Mouse (Mus musculus) embryonic facial prominence, embryonic 11.5 days (tissue): ENCODE results near the gene Tmc3. TPM values are rescaled to one million over a fixed set of nuclear protein-coding genes. Genes with fewer than 3 reads are reported as not detected.

Source experiments
- ATAC-seq: fragments of 200-750 bp; cut with Nextera tagmentation; replicated peaks from 2 replicates; pipeline ENCODE4 v1.8.0; 2017; ENCODE audit warnings: low read depth; ENCODE audit not compliant: insufficient number of reproducible peaks, low FRiP score, low TSS enrichment
- DNase-seq: peaks from one replicate; pipeline ENCODE4 v3.0.0-alpha.2; 2015; ENCODE audit warnings: low spot score
- H3K27ac ChIP-seq: fragments of 300-500 bp; sonication (generic); replicated peaks from 2 replicates; pipeline ENCODE4 v1.5.1; 2014; ENCODE audit warnings: mild to moderate bottlenecking, low read depth, low read length, control low read depth
- H3K27me3 ChIP-seq: fragments of 300-500 bp; sonication (generic); 2 replicates; pipeline ENCODE4 v1.6.1; 2014; ENCODE audit warnings: mild to moderate bottlenecking, low read length, moderate library complexity, mixed read lengths; ENCODE audit not compliant: control insufficient read depth, insufficient read depth
- H3K36me3 ChIP-seq: fragments of 300-500 bp; sonication (generic); replicated peaks from 2 replicates; pipeline ENCODE4 v1.6.1; 2014; ENCODE audit warnings: low read depth, mild to moderate bottlenecking, low read length, moderate library complexity, mixed read lengths; ENCODE audit not compliant: control insufficient read depth, insufficient read depth
- H3K4me1 ChIP-seq: fragments of 300-500 bp; sonication (generic); 2 replicates; pipeline ENCODE4 v1.6.1; 2014; ENCODE audit warnings: low read length, mixed read lengths; ENCODE audit not compliant: control insufficient read depth, insufficient read depth
- H3K4me2 ChIP-seq: fragments of 300-500 bp; sonication (generic); 2 replicates; pipeline ENCODE4 v1.6.1; 2014; ENCODE audit warnings: low read depth, mild to moderate bottlenecking, control low read depth, low read length, moderate library complexity
- H3K4me3 ChIP-seq: fragments of 300-500 bp; sonication (generic); 2 replicates; pipeline ENCODE4 v1.5.1; 2014; ENCODE audit warnings: low read depth, low read length, control low read depth
- H3K9ac ChIP-seq: fragments of 300-500 bp; sonication (generic); replicated peaks from 2 replicates; pipeline ENCODE4 v1.6.1; 2014; ENCODE audit warnings: mild to moderate bottlenecking, control low read depth, low read length
- H3K9me3 ChIP-seq: fragments of 300-500 bp; sonication (generic); replicated peaks from 2 replicates; pipeline ENCODE4 v1.6.1; 2016; ENCODE audit warnings: mild to moderate bottlenecking, low read length, inconsistent platforms, mixed read lengths; ENCODE audit not compliant: control insufficient read depth
- WGBS: fragments of 180-500 bp; shearing (Covaris S2); extraction: QIAGEN DNeasy Blood & Tissue Kit; methylation state at CpG from one replicate; pipeline ENCODE4 v1.1.7; 2014; 5-methylcytosine and 5-hydroxymethylcytosine counted together
- polyA plus RNA-seq: library from polyadenylated mRNA; unstranded; fragments of >200 nt; fragmentation: Nextera tagmentation; extraction: Ambion mirVana; gene quantifications from 2 replicates; pipeline ENCODE4 v1.2.1, GENCODE M21; 2014

The Tmc3 gene
- polyA plus RNA-seq, 1 experiment from 2014 or later = 1.1 TPM

DNA sequence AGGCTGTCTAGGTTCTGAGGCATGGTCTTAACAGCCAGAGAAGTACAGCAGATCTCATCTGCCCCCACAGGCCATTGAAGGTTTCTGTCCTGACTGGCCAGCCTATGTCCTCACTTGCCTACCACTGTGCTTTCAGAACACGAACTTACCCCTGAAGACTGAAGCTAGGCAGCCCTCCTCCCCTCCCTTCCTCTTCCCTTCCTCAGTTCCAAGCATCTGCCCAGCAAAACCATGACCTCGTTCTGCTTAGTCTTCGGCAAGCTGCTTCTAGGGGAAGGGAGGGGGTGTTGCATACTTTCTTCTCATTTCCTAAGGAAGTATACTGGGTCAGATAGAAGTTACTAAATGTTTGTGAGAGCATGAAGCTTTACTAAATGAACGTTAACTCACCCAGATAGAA lies 13.7 kb upstream of the Tmc3 start:
- H3K9ac ChIP-seq = no peak overlapping the region
- no peak overlapping the region for H3K27ac ChIP-seq
- no peak overlapping the region for H3K4me3 ChIP-seq
- DNase-seq (no peak), ATAC-seq (no peak)
- WGBS = 54% methylated on average over 4 of the region's 4 CpGs
- H3K36me3 ChIP-seq = no peaks in the 10 kb centered on the region
- H3K27me3 ChIP-seq = no peaks in the 10 kb centered on the region
- H3K4me1 ChIP-seq = no peaks in the 10 kb centered on the region
- no peak overlapping the region for H3K4me2 ChIP-seq
- H3K9me3 ChIP-seq = no peaks in the 10 kb centered on the region

DNA sequence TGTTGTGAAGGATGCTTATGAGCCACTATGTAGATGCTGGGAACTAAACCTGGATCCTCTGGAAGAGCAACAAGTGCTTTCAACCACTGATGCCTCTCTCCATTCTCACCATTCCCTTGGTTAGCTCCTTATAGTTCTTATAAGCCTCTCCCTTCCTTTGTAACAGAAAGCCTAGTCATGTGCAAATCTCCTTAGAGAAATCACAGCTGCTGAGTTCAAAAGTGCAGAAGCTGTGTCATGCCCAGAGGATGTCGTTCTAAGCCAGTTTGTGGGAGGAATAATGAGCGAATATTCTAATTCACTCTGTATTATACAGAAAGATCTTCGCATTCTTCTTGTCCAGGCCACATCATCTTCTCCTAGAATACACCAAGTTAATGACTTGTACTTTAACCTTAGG lies 12.8 kb upstream of the Tmc3 start:
- 66% methylated on average over 3 of the region's 3 CpGs for WGBS
- DNase-seq = peak; percentile 10
- Histone ChIP-seq H3K9me3 (no peaks in the 10 kb centered on the region), H3K36me3 (no peaks in the 10 kb centered on the region), H3K9ac (no peak overlapping the region), H3K4me1 (no peaks in the 10 kb centered on the region), H3K4me2 (no peak overlapping the region), H3K27me3 (no peaks in the 10 kb centered on the region), H3K27ac (no peak overlapping the region), H3K4me3 (no peak overlapping the region)
- no peak for ATAC-seq

DNA sequence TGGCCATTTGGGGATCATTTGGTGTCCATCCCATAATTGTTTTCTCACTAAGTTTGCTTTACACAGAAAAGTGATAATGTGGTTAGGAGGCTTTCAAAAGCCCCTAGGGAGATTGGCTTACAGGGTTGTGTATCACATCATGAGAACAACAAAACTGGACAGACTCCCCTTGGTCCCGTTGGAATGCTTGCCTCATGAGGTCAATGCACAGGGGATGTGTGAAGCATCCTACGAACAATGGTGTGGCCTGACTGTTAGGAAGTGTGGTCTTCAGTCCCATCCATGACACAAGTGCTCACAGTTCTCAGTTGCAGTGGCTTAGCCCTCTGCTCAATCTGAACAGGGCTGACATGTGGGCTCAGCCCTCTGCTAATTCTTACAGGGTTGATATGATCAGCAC lies 12.3 kb upstream of the Tmc3 start:
- Histone ChIP-seq H3K4me3 (no peak overlapping the region), H3K27me3 (no peaks in the 10 kb centered on the region), H3K4me2 (no peak overlapping the region), H3K9me3 (no peaks in the 10 kb centered on the region), H3K27ac (no peak overlapping the region), H3K4me1 (no peaks in the 10 kb centered on the region), H3K9ac (no peak overlapping the region), H3K36me3 (no peaks in the 10 kb centered on the region)
- ATAC-seq = no peak
- 77% methylated on average over 2 of the region's 2 CpGs for WGBS
- DNase-seq = no peak

DNA sequence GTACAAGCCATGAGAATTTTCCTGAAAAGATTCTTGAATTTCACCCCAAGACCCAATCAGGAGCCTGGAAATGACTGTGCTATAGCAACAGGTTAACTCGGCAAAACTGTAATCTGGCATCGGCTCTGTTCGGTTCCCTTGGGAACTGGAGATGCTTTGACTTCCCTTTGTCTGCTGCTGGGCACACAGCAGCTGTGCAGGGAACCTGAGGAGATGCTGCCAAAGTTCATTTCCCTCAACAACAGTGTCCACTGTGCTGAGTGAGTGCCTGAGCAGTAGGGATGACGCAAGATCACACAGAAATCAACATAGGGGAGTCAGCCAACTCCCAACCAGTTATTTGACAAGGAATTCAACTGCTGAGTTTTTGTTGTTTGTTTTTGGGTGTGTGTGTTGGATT lies 3.8 kb upstream of the Tmc3 start:
- H3K27me3 ChIP-seq = no peaks in the 10 kb centered on the region
- DNase-seq = peak; percentile 50
- no peak for ATAC-seq
- no peak overlapping the region for H3K27ac ChIP-seq
- no peaks in the 10 kb centered on the region for H3K36me3 ChIP-seq
- WGBS = 43% methylated on average over 4 of the region's 4 CpGs
- no peak overlapping the region for H3K4me2 ChIP-seq
- no peaks in the 10 kb centered on the region for H3K4me1 ChIP-seq
- no peaks in the 10 kb centered on the region for H3K9me3 ChIP-seq
- H3K4me3 ChIP-seq = no peak overlapping the region
- H3K9ac ChIP-seq = no peak overlapping the region

DNA sequence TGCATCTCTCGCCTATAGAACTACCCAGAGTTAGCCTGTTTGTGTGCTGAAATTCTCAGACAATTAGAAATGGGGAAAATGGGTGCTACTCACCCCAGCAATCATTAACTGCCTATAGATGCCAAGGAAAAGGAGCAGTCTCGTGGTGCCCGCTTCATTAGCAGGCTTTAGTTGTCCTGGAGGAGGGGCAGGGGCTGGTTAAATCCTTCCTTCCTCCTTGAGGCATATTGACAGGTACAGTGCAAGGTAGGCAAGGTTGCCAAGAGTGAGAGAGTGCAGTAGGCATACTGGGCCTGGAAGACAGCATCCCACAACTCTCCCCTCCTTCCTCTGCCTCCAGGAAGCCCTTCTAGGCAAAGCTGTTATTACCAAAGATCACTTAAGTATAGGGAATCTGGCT lies 9.3 kb downstream of the Tmc3 start:
- Histone ChIP-seq H3K36me3 (no peaks in the 10 kb centered on the region), H3K27me3 (no peaks in the 10 kb centered on the region), H3K4me2 (no peak overlapping the region), H3K4me1 (no peaks in the 10 kb centered on the region), H3K9ac (no peak overlapping the region), H3K27ac (no peak overlapping the region), H3K4me3 (no peak overlapping the region), H3K9me3 (no peaks in the 10 kb centered on the region)
- DNase-seq (no peak), ATAC-seq (no peak)
- 82% methylated on average over 3 of the region's 3 CpGs for WGBS

DNA sequence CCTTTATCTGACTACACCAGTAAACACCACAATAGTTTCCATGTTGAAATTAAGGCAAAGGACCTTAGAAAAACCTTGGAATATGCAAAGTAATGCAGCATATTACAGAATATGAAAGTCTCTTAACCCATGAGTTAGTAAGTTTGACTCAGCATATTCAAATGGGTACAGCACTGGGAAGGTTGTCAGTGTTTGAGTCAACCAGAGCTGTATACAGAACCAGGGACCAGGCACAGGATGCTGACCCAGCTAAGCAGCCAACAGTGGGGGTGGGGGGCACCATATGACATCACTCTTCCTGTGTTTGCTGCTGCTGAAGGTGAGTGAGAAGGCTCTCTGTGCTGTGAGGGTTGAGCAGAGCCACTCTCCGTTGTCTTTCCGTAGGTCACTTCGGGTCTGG lies 12.3 kb downstream of the Tmc3 start:
- DNase-seq (no peak), ATAC-seq (no peak)
- 98% methylated on average over 3 of the region's 3 CpGs for WGBS
- no peak overlapping the region for H3K4me3 ChIP-seq
- H3K36me3 ChIP-seq = no peaks in the 10 kb centered on the region
- H3K9ac ChIP-seq = no peak overlapping the region
- no peaks in the 10 kb centered on the region for H3K27me3 ChIP-seq
- no peaks in the 10 kb centered on the region for H3K9me3 ChIP-seq
- H3K27ac ChIP-seq = no peak overlapping the region
- H3K4me1 ChIP-seq = no peaks in the 10 kb centered on the region
- no peak overlapping the region for H3K4me2 ChIP-seq

DNA sequence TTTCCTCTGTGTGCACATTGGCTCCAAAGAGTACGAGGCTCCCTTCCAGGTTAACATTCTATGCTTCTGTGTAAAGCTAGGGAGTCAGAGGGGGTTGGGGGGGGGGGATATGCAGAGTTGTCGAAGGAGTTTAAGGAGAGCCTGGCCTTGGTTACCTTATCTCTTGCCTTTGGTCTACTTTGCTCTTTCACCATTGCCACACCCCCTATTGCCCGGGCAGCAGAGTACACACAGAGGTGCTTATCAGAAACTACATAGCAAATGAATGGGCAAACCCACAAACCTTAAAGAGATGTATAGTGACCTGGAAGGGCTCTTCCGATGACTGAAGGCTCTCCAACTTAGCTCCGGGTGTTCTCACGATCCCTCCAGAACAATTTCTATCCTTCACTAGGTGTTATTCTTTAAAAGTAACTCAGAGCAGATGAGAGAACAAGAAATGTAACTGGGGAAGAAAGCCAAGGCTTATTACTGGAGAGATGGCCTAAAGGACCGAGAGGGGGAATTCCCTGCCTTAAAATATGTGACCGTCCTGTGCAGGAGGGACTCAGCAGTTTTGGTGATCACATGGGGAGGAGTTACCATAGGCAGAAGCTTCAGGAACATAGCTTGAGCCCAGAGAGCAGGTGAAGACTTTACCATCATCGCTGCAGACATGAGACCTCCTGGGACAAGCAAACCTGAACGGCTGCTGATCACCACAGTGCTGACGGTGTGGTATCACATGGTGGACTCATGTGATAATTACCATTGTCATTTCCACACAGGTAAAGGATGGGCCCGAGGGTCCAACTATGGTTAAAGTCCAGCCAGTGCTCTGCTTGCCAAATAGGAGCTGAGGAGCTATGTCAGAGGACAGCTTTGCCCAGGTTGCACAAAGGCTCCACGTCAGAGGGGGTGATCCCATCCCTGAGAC lies 14.5 kb downstream of the Tmc3 start:
- Histone ChIP-seq H3K4me3 (no peak overlapping the region), H3K4me2 (no peak overlapping the region), H3K4me1 (no peaks in the 10 kb centered on the region; the same call in 1 of the 2 replicates), H3K27me3 (no peaks in the 10 kb centered on the region), H3K9ac (no peak overlapping the region), H3K27ac (no peak overlapping the region), H3K9me3 (no peaks in the 10 kb centered on the region), H3K36me3 (no peaks in the 10 kb centered on the region)
- DNase-seq (no peak), ATAC-seq (no peak)
- WGBS = 90% methylated on average over 13 of the region's 13 CpGs

DNA sequence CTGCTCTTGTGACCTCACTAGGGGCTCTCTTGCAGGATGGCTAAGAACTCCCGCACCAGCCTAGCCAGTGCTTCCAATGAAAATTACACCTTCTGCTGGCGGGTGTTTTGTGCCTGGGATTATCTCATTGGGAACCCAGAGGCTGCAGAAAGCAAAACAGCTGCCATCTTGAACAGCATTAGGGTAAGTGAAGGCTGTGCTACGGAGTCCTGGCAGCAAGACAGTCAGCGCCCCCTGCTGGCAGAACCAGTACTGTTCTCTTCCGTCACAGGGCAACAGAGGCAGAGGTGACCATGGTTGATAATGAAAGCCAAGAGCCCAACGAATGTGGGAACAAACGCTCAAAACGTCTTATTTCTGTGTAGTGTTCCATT lies 15.2 kb downstream of the Tmc3 start:
- Histone ChIP-seq H3K4me2 (no peak overlapping the region), H3K36me3 (no peaks in the 10 kb centered on the region), H3K4me1 (no peaks in the 10 kb centered on the region; the same call in 1 of the 2 replicates), H3K9me3 (no peaks in the 10 kb centered on the region), H3K27ac (no peak overlapping the region), H3K27me3 (no peaks in the 10 kb centered on the region), H3K4me3 (no peak overlapping the region), H3K9ac (no peak overlapping the region)
- 62% methylated on average over 8 of the region's 8 CpGs for WGBS
- DNase-seq (peak; percentile 61), ATAC-seq (no peak)
